Mouse (Mus musculus) erythroblast, adult 5-6 weeks (primary cell): Measurements from ENCODE around the gene Fosb. TPM values are rescaled to one million over a fixed set of nuclear protein-coding genes. Genes with fewer than 3 reads are reported as not detected.
A peak's percentile ranks its signal among the peaks of the same experiment; 100 is the strongest.
"Not testable (repeated sequence)": the region's sequence is repeated elsewhere in the genome, so short reads cannot be mapped to it uniquely, and the experiment has no call there.

ENCODE experiments used
- ATAC-seq: replicated peaks from 2 replicates; pipeline ENCODE4 v1.8.0; 2016; ENCODE audit warnings: moderate number of reproducible peaks, mild to moderate bottlenecking, moderate TSS enrichment, inconsistent platforms; ENCODE audit not compliant: poor library complexity, low FRiP score, severe bottlenecking
- total RNA-seq, 2 experiments: library from RNA; stranded (forward) in 1 of 2; stranded (reverse) in 1 of 2; fragments of 150-400 nt in 1 of 2; fragments of 200-764, 138-1000 nt in 1 of 2; gene quantifications; 2 replicates each; pipeline versions ENCODE4 v1.2.3 to v1.2.4; 2015 to 2017; ENCODE audit warnings: low replicate concordance in 2 of 2

The Fosb gene
- total RNA-seq, 2 experiments from 2014 or later, result 2.2 to 3.1 TPM

- ATAC-seq, result no peak
Measured at GRCm38 (mm10) chr7:19290969-19291596, 18.8 kb downstream of the Fosb start.

GRCm38 (mm10) chr7:19284763-19285162, 25.1 kb downstream of the Fosb start:
- 0 out of 2 replicates have a peak, but pooled peaks have one; percentile 38 for ATAC-seq

GRCm38 (mm10) chr7:19283406-19283804, 26.4 kb downstream of the Fosb start:
- no peak for ATAC-seq

- no peak; the same call in 1 of the 2 replicates for ATAC-seq
Measured at GRCm38 (mm10) chr7:19282791-19283405, 27.0 kb downstream of the Fosb start.

GRCm38 (mm10) chr7:19282385-19282784, 27.5 kb downstream of the Fosb start, which contains the start of gene Rtn2:
Gene Rtn2, plus strand, starts transcription at chr7:19282624.
- peak; percentile 90 for ATAC-seq

GRCm38 (mm10) chr7:19281680-19282304, 28.1 kb downstream of the Fosb start:
- not testable (repeated sequence) for ATAC-seq

DNA sequence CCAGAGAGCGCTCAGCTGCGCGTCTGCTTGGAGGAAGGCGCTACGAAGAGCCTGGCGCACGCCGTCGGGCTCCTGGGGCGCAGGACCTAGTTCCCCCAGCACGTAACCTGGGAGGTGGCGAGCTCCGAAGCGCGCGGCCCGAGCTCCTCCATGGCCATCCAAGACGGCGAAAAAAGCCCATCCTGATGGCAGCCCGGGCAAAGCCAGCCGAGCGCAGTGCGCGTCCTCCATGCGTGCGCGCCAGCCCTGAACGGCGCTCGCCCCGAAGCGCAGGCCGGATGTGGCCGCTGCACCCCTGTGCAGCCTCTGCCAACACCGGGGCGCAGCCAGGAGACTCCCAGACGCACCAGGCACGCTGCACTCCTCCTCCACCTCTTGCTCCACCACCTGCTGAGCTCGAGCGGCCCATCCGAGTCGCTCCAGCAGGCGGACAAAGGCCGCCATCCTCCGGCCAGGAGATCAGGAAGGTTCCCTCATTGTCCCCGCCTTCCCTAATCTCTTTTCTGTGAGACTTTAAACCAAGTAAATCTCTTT, 30.2 kb downstream of the Fosb start, which contains the start of gene Ppm1n:
Gene Ppm1n, minus strand, starts transcription at position 484 of the 534 bp plus-strand sequence.
- ATAC-seq, result no peak

GRCm38 (mm10) chr7:19279052-19279451, 30.8 kb downstream of the Fosb start:
- no peak for ATAC-seq

- ATAC-seq, result no peak
Measured at GRCm38 (mm10) chr7:19276253-19276652, 33.6 kb downstream of the Fosb start.

GRCm38 (mm10) chr7:19272173-19272764, 37.6 kb downstream of the Fosb start:
- peak; percentile 79 for ATAC-seq

- ATAC-seq, result peak; percentile 80
Measured at GRCm38 (mm10) chr7:19271238-19272172, 38.3 kb downstream of the Fosb start, which contains the start of gene Vasp. Gene Vasp, minus strand, starts transcription at chr7:19271817.

- no peak for ATAC-seq
Measured at GRCm38 (mm10) chr7:19270509-19271237, 39.2 kb downstream of the Fosb start.

- no peak for ATAC-seq
Measured at GRCm38 (mm10) chr7:19269721-19270441, 40.0 kb downstream of the Fosb start.

DNA sequence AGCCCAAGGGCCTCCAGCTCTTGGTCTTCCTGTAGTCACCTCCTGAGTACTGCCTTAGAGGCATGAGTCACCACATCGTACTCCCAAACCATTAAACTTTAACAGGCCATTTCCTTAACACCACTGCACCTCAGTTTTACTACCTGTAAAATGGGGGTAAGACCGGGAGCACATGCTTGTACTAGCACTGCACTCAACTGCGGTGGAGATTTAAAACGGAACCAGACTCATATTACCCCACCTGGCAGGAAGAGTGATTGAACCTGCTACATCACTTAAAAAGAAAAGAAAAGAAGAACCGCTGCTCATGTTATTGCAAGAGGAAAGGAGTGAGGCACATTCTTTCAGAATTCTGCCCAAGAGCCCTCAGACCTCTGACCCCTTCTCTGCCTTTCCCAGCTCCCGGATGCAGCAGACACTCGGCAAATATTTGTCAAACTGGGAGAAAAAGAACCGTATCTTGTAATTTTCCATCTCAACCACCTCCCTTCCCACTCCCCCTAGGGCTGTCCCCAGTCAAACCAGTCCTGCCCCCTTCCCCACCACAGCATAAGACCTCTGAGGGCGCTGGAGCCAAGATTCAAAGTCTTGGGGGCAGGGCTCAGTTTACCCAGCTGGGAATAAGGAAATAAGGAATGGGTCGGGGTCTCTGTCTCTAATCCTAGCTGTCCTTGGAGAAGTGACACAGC, 40.7 kb downstream of the Fosb start:
- no peak for ATAC-seq

GRCm38 (mm10) chr7:19267051-19267450, 42.8 kb downstream of the Fosb start:
- ATAC-seq, result no peak

GRCm38 (mm10) chr7:19265928-19266822, 43.7 kb downstream of the Fosb start:
- ATAC-seq, result peak; percentile 60
